Mouse (Mus musculus) cerebellum, adult 2 months (tissue): ENCODE results near the gene Acly.

ENCODE experiments used
- CTCF ChIP-seq: fragments of 200-500 bp; IDR thresholded peaks from 2 replicates; pipeline ENCODE4 v1.5.1; 2011; ENCODE audit warnings: low read depth, mild to moderate bottlenecking, control low read depth, low read length, moderate library complexity, borderline replicate concordance; ENCODE audit not compliant: insufficient read depth
- POLR2A ChIP-seq: fragments of 200-500 bp; IDR thresholded peaks from 2 replicates; pipeline ENCODE4 v1.6.1; 2011; ENCODE audit warnings: low read length, control low read depth, borderline replicate concordance; ENCODE audit not compliant: insufficient read depth

GRCm38 (mm10) chr11:100500651-100501050, 27.1 kb downstream of the Acly start:
- no peak for TF ChIP-seq CTCF
- no peak for TF ChIP-seq POLR2A
